Mouse (Mus musculus) limb, embryonic 11.5 days (tissue): ENCODE measurements around the gene Lrg1. TPM values are rescaled to one million over a fixed set of nuclear protein-coding genes. Genes with fewer than 3 reads are reported as not detected.

ENCODE experiments used
- ATAC-seq: fragments of 200-750 bp; cut with Nextera tagmentation; 2 replicates; pipeline ENCODE4 v1.8.0; 2017; ENCODE audit warnings: low read depth; ENCODE audit not compliant: insufficient number of reproducible peaks, low FRiP score, low TSS enrichment
- DNase-seq: peaks from one replicate; pipeline ENCODE4 v3.0.0-alpha.2; 2015; ENCODE audit warnings: low spot score
- H3K27ac ChIP-seq: fragments of 300-500 bp; sonication (generic); replicated peaks from 2 replicates; pipeline ENCODE4 v1.5.1; 2014; ENCODE audit warnings: low read depth, mild to moderate bottlenecking, low read length
- H3K27me3 ChIP-seq: fragments of 300-500 bp; sonication (generic); 2 replicates; pipeline ENCODE4 v1.6.1; 2014; ENCODE audit warnings: mild to moderate bottlenecking, low read length, mixed read lengths; ENCODE audit not compliant: control insufficient read depth, insufficient read depth
- H3K36me3 ChIP-seq: fragments of 300-500 bp; sonication (generic); 2 replicates; pipeline ENCODE4 v1.6.1; 2014; ENCODE audit warnings: mild to moderate bottlenecking, low read length, moderate library complexity, mixed read lengths; ENCODE audit not compliant: control insufficient read depth, insufficient read depth
- H3K4me1 ChIP-seq: fragments of 300-500 bp; sonication (generic); 2 replicates; pipeline ENCODE4 v1.6.1; 2014; ENCODE audit warnings: low read length, mixed read lengths; ENCODE audit not compliant: control insufficient read depth, insufficient read depth
- H3K4me2 ChIP-seq: fragments of 300-500 bp; sonication (generic); 2 replicates; pipeline ENCODE4 v1.6.1; 2014; ENCODE audit warnings: low read depth, mild to moderate bottlenecking, moderate library complexity; ENCODE audit not compliant: severe bottlenecking
- H3K4me3 ChIP-seq: fragments of 300-500 bp; sonication (generic); 2 replicates; pipeline ENCODE4 v1.5.1; 2014; ENCODE audit warnings: low read depth, low read length
- H3K9ac ChIP-seq: fragments of 300-500 bp; sonication (generic); 2 replicates; pipeline ENCODE4 v1.6.1; 2014; ENCODE audit warnings: mild to moderate bottlenecking, low read length
- H3K9me3 ChIP-seq: fragments of 300-500 bp; sonication (generic); 2 replicates; pipeline ENCODE4 v1.6.1; 2016; ENCODE audit warnings: low read length; ENCODE audit not compliant: control insufficient read depth
- WGBS: fragments of 180-500 bp; shearing (Covaris S2); extraction: QIAGEN DNeasy Blood & Tissue Kit; methylation state at CpG from one replicate; pipeline ENCODE4 v1.1.7; 2014; 5-methylcytosine and 5-hydroxymethylcytosine counted together
- polyA plus RNA-seq: library from polyadenylated mRNA; unstranded; fragments of >200 nt; fragmentation: Nextera tagmentation; extraction: Ambion mirVana; gene quantifications from 2 replicates; pipeline ENCODE4 v1.2.1, GENCODE M21; 2014

Lrg1 gene
- polyA plus RNA-seq, 1 experiment from 2014 or later, result 0.28 TPM

GRCm38 (mm10) chr17:56072243-56072642 lies 49.6 kb downstream of the Lrg1 start:
- peaks cover 26% of the 10 kb centered on the region for H3K36me3 ChIP-seq
- H3K9ac ChIP-seq, result no peak overlapping the region
- H3K4me3 ChIP-seq, result no peak overlapping the region

GRCm38 (mm10) chr17:56071126-56071525 lies 50.7 kb downstream of the Lrg1 start:
- DNase-seq, result no peak
- Histone ChIP-seq H3K36me3 (peaks cover 34% of the 10 kb centered on the region), H3K27ac (no peak overlapping the region), H3K9ac (no peak overlapping the region), H3K4me2 (no peak overlapping the region), H3K4me1 (0 out of 2 replicates have a peak, but pooled peaks cover 2% of the 10 kb centered on the region), H3K9me3 (no peaks in the 10 kb centered on the region), H3K4me3 (no peak overlapping the region), H3K27me3 (no peaks in the 10 kb centered on the region)
- no peak for ATAC-seq

More at GRCm38 (mm10) chr17:56072243-56072642, 49.6 kb downstream of the Lrg1 start:
- H3K4me1 ChIP-seq, result 0 out of 2 replicates have a peak, but pooled peaks cover 2% of the 10 kb centered on the region
- DNase-seq (no peak), ATAC-seq (no peak)
- H3K27me3 ChIP-seq, result no peaks in the 10 kb centered on the region
- H3K4me2 ChIP-seq, result no peak overlapping the region
- 91% methylated on average over 5 of the region's 5 CpGs for WGBS
- no peaks in the 10 kb centered on the region for H3K9me3 ChIP-seq
- no peak overlapping the region for H3K27ac ChIP-seq

Other genes with a start within 250 kb of the Lrg1 start
- 10.3 TPM in 2 replicates for gene Zfp119a, start 243.1 kb downstream of the Lrg1 start, polyA plus RNA-seq
- 16.6 and 17.8 TPM in 2 replicates for gene Zfp959, start 229.9 kb downstream of the Lrg1 start, polyA plus RNA-seq
- gene Zfp119b, start 172.5 kb downstream of the Lrg1 start, polyA plus RNA-seq, result 6.6 and 7.1 TPM in 2 replicates
- 0.79 and 1.1 TPM in 2 replicates for gene Ebi3, start 169.4 kb downstream of the Lrg1 start, polyA plus RNA-seq
- 20.7 and 22.3 TPM in 2 replicates for gene Yju2, start 162.9 kb downstream of the Lrg1 start, polyA plus RNA-seq
- gene Shd, start 151.5 kb downstream of the Lrg1 start, polyA plus RNA-seq, result 42.2 and 44.8 TPM in 2 replicates
- gene Fsd1, start 135.5 kb downstream of the Lrg1 start, polyA plus RNA-seq, result 34.9 and 39.8 TPM in 2 replicates
- 6.5 and 8.7 TPM in 2 replicates for gene Stap2, start 116.4 kb downstream of the Lrg1 start, polyA plus RNA-seq
- gene Mpnd, start 116.3 kb downstream of the Lrg1 start, polyA plus RNA-seq, result 137 and 142 TPM in 2 replicates
- 151 and 154 TPM in 2 replicates for gene Sh3gl1, start 85.4 kb downstream of the Lrg1 start, polyA plus RNA-seq
- gene Chaf1a, start 81.6 kb downstream of the Lrg1 start, polyA plus RNA-seq, result 32.7 and 37.4 TPM in 2 replicates
- gene Ubxn6, start 47.0 kb downstream of the Lrg1 start, polyA plus RNA-seq, result 38.5 and 39.1 TPM in 2 replicates
- gene Hdgfl2, start 42.4 kb downstream of the Lrg1 start, polyA plus RNA-seq, result 144 and 151 TPM in 2 replicates
- 0.09 TPM in 1 of 2 replicates, not detected in the other for gene Plin4, start 12.2 kb downstream of the Lrg1 start, polyA plus RNA-seq
- 0.16 and 0.43 TPM in 2 replicates for gene Plin5, start 4.4 kb downstream of the Lrg1 start, polyA plus RNA-seq
- 0.60 and 0.88 TPM in 2 replicates for gene Sema6b, start 18.3 kb upstream of the Lrg1 start, polyA plus RNA-seq
- 8.2 and 9.2 TPM in 2 replicates for gene Tnfaip8l1, start 40.5 kb upstream of the Lrg1 start, polyA plus RNA-seq
- gene Mydgf, start 61.9 kb upstream of the Lrg1 start, polyA plus RNA-seq, result 65.6 and 65.9 TPM in 2 replicates
- 34.3 and 37.0 TPM in 2 replicates for gene Dpp9, start 96.9 kb upstream of the Lrg1 start, polyA plus RNA-seq
- 12.5 and 12.8 TPM in 2 replicates for gene Fem1a, start 134.8 kb upstream of the Lrg1 start, polyA plus RNA-seq
- 3.2 and 3.8 TPM in 2 replicates for gene Ticam1, start 154.8 kb upstream of the Lrg1 start, polyA plus RNA-seq
- gene Plin3, start 170.9 kb upstream of the Lrg1 start, polyA plus RNA-seq, result 58.7 and 66.0 TPM in 2 replicates
- gene Arrdc5, start 178.3 kb upstream of the Lrg1 start, polyA plus RNA-seq, result not detected in 2 replicates
- 153 and 167 TPM in 2 replicates for gene Uhrf1, start 181.3 kb upstream of the Lrg1 start, polyA plus RNA-seq
- 33.2 and 34.4 TPM in 2 replicates for gene Kdm4b, start 204.1 kb upstream of the Lrg1 start, polyA plus RNA-seq